Mouse (Mus musculus) adipose tissue, adult 10 weeks (tissue): Measurements from ENCODE around the gene Olfr618. TPM values are rescaled to one million over a fixed set of nuclear protein-coding genes. Genes with fewer than 3 reads are reported as not detected.

Experiments
- polyA plus RNA-seq: library from polyadenylated mRNA; stranded (reverse); fragments of 350-450 nt; fragmentation: Illumina TruSeq; extraction: RNeasy Lipid Tissue Mini Kit (QIAGEN cat#74804); gene quantifications from one replicate; pipeline ENCODE4 v1.2.3, GENCODE M21; 2014; ENCODE audit warnings: low read depth, low replicate concordance

Gene Olfr618
- polyA plus RNA-seq: not detected

DNA sequence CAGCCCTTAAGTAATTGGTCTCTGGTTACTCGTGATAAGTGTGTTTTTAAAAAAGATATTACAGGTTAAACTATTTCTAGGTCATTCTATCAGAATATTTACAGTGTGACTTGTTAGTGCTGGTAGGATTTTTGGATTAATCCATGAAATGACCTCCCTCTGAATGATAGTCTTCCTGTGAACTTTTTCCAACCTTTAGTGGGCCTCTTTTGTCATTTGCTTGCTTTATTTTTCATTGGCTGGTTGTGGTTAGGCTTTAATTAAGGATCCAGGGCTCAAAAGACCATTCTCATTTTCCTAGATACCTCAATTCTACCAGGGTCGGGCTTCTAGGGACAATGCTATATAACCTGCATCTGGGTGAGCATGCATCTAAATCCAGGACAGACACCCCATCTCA is at the start of gene Olfr618:
Gene Olfr618, plus strand, starts transcription at position 301 of the 400 bp plus-strand sequence.

DNA sequence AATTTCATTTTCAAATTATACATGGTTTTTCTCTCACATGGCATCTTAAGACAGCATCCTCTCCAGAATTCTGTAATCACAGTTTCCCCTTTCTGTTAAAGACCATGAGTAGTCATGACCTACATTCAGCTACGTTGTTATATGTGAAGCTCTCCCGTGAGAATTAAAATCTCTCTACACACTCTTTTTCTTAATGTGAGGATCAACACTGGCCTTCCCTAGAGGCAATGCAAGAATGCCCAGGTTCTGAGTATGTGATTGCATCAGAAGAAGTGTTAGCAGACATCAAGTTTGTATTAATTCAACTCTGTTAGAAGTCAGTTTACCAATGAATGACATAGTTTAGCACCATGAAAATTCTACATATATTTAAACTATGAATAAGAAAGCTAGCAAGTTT is 47.3 kb upstream of the Olfr618 start, which contains the start of gene Olfr612:
Gene Olfr612, minus strand, starts transcription at position 101 of the 400 bp plus-strand sequence.

DNA sequence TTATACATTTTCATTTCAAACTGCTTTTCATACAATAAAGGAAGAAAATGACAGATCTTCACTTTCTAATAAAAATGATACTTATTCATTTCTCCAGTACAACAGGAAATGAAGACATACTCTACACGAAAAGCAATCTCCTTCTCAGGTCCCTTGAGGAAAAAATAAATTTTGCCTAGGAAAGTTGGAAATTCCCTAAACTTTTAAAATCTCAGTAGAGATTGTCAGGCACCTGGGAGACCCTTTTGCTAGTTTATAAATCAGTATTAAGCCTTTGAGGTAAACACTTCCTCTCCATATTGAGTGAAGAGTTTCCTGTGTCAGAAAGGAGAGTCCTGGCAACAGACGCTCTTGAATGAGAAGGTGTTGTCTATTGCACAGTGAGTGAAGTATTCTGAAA is 42.1 kb upstream of the Olfr618 start, which contains the start of gene Olfr613:
Gene Olfr613, plus strand, starts transcription at position 301 of the 400 bp plus-strand sequence.

DNA sequence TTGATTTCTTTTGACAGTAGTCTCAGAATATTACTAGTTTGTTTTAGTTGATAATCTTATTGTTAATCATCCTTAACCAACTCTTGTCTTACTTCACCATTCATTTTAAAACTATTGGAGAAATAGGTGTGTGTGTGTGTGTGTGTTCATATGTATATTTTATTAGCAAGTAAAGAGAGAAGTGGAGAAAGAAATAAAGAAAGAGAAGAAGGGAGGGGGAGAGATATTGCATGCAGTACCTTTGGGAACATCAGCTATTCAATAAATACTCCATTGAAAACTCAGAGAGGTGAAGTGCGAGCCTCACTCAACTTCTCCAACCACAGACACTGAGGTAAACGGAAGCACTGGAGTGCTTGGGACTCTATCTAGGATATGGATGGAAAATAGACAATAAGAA is 34.1 kb upstream of the Olfr618 start, which contains the start of gene Olfr615:
Gene Olfr615, plus strand, starts transcription at position 301 of the 400 bp plus-strand sequence.

DNA sequence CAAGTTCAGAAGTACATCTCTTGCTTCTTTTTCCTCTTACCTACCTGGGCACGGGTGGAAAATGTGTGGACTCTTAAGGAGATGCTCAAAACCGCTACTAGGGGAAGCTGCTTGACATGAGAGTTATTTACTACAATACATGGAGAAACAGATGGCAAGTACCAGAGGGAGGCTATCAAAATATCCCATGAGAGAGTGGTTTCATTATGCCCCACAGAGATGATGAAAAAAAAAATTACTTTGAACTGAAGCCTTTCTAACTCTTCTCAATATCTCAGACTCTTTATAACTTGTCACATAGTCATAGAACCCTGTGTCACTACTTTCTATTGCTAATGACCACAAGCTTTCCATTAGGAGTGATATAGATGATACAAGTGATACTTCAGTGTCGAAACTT is 20.9 kb upstream of the Olfr618 start, which contains the start of gene Olfr616:
Gene Olfr616, minus strand, starts transcription at position 101 of the 400 bp plus-strand sequence.

DNA sequence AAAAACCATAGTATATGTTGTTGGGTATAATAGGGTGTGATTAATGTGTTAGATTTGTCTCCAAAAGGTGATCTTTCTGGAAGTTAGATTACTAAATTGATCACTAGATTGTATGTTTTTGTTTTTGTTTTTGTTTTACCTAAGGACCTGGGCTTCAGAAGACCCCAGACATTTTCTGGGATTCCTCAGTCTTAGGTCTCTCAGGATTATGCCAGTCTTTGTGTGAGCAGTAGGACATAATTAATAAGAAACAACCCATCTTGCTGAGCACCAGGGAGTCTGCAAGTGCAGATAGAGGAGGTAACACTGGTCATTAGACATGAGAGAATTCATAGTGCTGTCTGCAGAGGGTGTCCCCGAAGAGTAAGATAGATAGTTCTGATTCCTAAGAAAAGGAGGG is 17.1 kb upstream of the Olfr618 start, which contains the start of gene Olfr617:
Gene Olfr617, plus strand, starts transcription at position 301 of the 400 bp plus-strand sequence.

DNA sequence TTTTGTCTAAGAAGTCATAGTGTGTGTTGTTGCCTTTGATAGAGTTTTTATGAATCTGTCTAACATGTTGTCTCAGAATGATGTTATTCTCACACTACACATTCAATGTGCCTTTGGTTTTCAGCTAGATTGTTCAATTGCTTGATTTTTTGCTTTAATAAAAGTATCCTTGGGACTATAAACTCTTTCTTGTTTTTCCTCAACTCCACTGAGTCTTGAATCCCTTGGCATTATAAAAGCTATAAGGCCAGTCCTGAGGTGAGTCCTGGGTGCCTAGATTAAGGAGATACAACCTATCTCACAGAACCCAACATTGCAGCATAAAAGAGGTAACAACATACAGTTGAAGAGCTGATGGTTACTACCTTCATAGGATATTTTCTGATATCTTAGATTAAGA is 10.4 kb downstream of the Olfr618 start, which contains the start of gene Olfr619:
Gene Olfr619, plus strand, starts transcription at position 301 of the 400 bp plus-strand sequence.

DNA sequence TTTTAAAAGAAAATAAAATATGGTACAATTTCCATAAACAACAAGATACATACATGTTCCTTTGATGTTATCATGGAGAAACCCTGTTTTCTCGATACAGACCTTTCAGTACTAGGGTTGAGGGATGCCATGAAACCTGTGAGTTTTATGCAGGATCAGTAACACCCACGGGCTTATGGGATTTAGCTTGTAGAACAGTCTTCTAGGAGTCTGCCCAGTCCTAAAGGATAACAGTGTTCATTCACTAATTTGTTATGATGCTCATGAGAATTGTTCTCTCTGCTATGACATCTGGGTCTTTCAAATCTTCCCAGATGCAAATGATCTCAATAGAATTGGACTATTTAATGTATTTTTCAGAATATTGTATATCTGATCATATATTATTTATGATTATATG is 22.5 kb downstream of the Olfr618 start, which contains the start of gene Olfr620:
Gene Olfr620, minus strand, starts transcription at position 101 of the 400 bp plus-strand sequence.

DNA sequence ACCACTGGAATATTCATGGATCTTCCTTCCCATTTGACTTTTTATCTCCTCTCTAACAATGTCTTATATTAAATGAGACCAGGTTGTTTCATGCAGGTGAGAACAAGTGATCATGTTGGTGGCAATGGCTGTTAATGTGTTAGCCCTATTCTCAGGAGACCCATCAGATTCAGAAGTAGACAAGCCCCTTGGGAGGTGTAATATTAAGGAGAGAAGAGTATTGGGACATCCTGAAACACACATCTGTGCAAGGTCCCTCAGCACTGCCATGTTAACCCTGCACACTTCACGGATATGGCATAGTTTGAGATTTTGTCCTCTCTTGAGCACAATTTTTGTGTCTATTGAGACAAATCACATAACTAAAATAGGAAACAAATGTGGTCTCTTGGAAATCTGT is 52.7 kb downstream of the Olfr618 start, which contains the start of gene Olfr622:
Gene Olfr622, minus strand, starts transcription at position 101 of the 400 bp plus-strand sequence.

Other genes starting within 250 kb of the Olfr618 start
- not detected for gene Olfr600, start 240.4 kb upstream of the Olfr618 start, polyA plus RNA-seq
- not detected for gene Olfr601, start 227.4 kb upstream of the Olfr618 start, polyA plus RNA-seq
- not detected for gene Olfr603, start 203.9 kb upstream of the Olfr618 start, polyA plus RNA-seq
- gene Usp17lc, start 175.0 kb upstream of the Olfr618 start, polyA plus RNA-seq: not detected
- gene Olfr605, start 144.7 kb upstream of the Olfr618 start, polyA plus RNA-seq: not detected
- not detected for gene Olfr606, start 141.1 kb upstream of the Olfr618 start, polyA plus RNA-seq
- not detected for gene Olfr607, start 126.0 kb upstream of the Olfr618 start, polyA plus RNA-seq
- not detected for gene Olfr608, start 120.2 kb upstream of the Olfr618 start, polyA plus RNA-seq
- not detected for gene Olfr609, start 92.0 kb upstream of the Olfr618 start, polyA plus RNA-seq
- gene Olfr610, start 78.0 kb upstream of the Olfr618 start, polyA plus RNA-seq: not detected
- gene Olfr611, start 69.3 kb upstream of the Olfr618 start, polyA plus RNA-seq: not detected
- gene Olfr612, start 47.4 kb upstream of the Olfr618 start, polyA plus RNA-seq: not detected
- gene Olfr613, start 42.0 kb upstream of the Olfr618 start, polyA plus RNA-seq: not detected
- not detected for gene Olfr615, start 34.0 kb upstream of the Olfr618 start, polyA plus RNA-seq
- not detected for gene Olfr616, start 21.0 kb upstream of the Olfr618 start, polyA plus RNA-seq
- not detected for gene Olfr617, start 17.0 kb upstream of the Olfr618 start, polyA plus RNA-seq
- not detected for gene Olfr619, start 10.5 kb downstream of the Olfr618 start, polyA plus RNA-seq
- not detected for gene Olfr620, start 22.4 kb downstream of the Olfr618 start, polyA plus RNA-seq
- not detected for gene Olfr622, start 52.6 kb downstream of the Olfr618 start, polyA plus RNA-seq
- not detected for gene Olfr623, start 73.6 kb downstream of the Olfr618 start, polyA plus RNA-seq
- 0.11 TPM for gene Olfr624, start 81.1 kb downstream of the Olfr618 start, polyA plus RNA-seq
- gene Olfr625-ps1, start 92.6 kb downstream of the Olfr618 start, polyA plus RNA-seq: not detected
- gene Olfr243, start 124.6 kb downstream of the Olfr618 start, polyA plus RNA-seq: not detected
- gene Olfr628, start 140.3 kb downstream of the Olfr618 start, polyA plus RNA-seq: not detected
- gene Olfr629, start 154.8 kb downstream of the Olfr618 start, polyA plus RNA-seq: not detected
- gene Olfr630, start 167.2 kb downstream of the Olfr618 start, polyA plus RNA-seq: not detected
- gene Olfr69, start 181.5 kb downstream of the Olfr618 start, polyA plus RNA-seq: not detected
- not detected for gene Olfr68, start 189.6 kb downstream of the Olfr618 start, polyA plus RNA-seq
- gene Olfr67, start 201.7 kb downstream of the Olfr618 start, polyA plus RNA-seq: not detected
- gene Hbb-bt, start 223.9 kb downstream of the Olfr618 start, polyA plus RNA-seq: 353 TPM
- gene Hbb-bs, start 238.0 kb downstream of the Olfr618 start, polyA plus RNA-seq: 2,394 TPM